Mouse (Mus musculus) cortical plate, adult 2 months (tissue): ENCODE results near the gene Pigw.

Source experiments
- CTCF ChIP-seq: fragments of 200-500 bp; IDR thresholded peaks from 2 replicates; pipeline ENCODE4 v1.5.1; 2011; ENCODE audit warnings: mild to moderate bottlenecking, control low read depth, low read length; ENCODE audit not compliant: insufficient read depth; ENCODE audit errors: extremely low read depth
- POLR2A ChIP-seq: fragments of 200-500 bp; IDR thresholded peaks from 2 replicates; pipeline ENCODE4 v1.6.1; 2011; ENCODE audit warnings: mild to moderate bottlenecking, low read length, control low read depth; ENCODE audit not compliant: insufficient read depth; ENCODE audit errors: extremely low read depth

- no peak for TF ChIP-seq CTCF
- no peak for TF ChIP-seq POLR2A
Observed at GRCm38 (mm10) chr11:84882346-84882745, 2.3 kb upstream of the Pigw start.
